Mouse (Mus musculus) E14TG2a.4 (cell line): ENCODE measurements at regions not wholly inside any gene's neighbourhood (a gene's known extent, or its start where the extent isn't known, plus 50 kb on each side); places are given as distances from the start of the nearest gene placed in this dataset.

Source experiments
- CTCF ChIP-seq: conservative IDR thresholded peaks from 2 replicates; pipeline ENCODE4 v1.5.1; 2014; ENCODE audit warnings: low read length
- NANOG ChIP-seq: IDR thresholded peaks from 2 replicates; pipeline ENCODE4 v1.6.1; 2014; ENCODE audit warnings: borderline replicate concordance, low read length, mixed read lengths

DNA sequence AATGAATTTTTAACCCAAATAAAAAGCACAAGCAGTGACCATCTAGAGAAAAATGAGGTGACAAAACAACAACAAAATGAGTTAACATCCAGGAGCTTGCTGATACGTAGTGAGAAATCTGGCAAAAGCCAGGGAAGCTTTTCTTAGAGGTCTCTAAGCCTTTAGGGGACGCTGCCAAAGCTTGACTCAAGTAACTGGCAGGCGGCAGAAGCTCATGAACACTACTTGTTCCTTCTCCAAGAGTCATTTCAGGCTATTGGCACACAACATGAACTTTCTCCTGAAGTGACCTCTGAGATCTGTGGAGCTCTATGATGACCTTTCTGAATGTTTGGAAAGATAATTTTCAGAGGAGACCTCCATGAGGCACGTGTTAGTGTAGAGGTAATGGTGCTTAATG lies 98.6 kb upstream of the Nova1 start:
- TF ChIP-seq CTCF (no peak), NANOG (no peak)
